Mouse (Mus musculus) adrenal gland, postnatal 4 days (tissue): ENCODE results near the gene Ugt1a9. TPM values are rescaled to one million over a fixed set of nuclear protein-coding genes. Genes with fewer than 3 reads are reported as not detected.
"Not testable (repeated sequence)": the region's sequence is repeated elsewhere in the genome, so short reads cannot be mapped to it uniquely, and the experiment has no call there.

Experiments used
- DNase-seq, 2 experiments: peaks; one replicate each; pipeline ENCODE4 v3.0.0; 2021 to 2022; ENCODE audit warnings: low spot score in 2 of 2, mixed read lengths in 2 of 2
- long read RNA-seq, 2 experiments: library from polyadenylated mRNA; stranded (forward); transcript quantifications; one replicate each; pipeline ENCODE4 v2.0.0; 2021
- total RNA-seq, 2 experiments: library from RNA; stranded (reverse); gene quantifications; 2 replicates each; pipeline ENCODE4 v1.2.3; 2021

Ugt1a9 gene
- total RNA-seq, result 1 to 10 TPM in 1 of 2 experiments, under 1 TPM in 1; 0.22 to 2.3 TPM
- long read RNA-seq, experiment 1, partial matches to known transcripts, result 4 of 4 reads
- long read RNA-seq, experiment 1, other reads (novel, unspliced or antisense), result 0 of 4 reads
- long read RNA-seq, experiment 2, result 0 reads

DNA sequence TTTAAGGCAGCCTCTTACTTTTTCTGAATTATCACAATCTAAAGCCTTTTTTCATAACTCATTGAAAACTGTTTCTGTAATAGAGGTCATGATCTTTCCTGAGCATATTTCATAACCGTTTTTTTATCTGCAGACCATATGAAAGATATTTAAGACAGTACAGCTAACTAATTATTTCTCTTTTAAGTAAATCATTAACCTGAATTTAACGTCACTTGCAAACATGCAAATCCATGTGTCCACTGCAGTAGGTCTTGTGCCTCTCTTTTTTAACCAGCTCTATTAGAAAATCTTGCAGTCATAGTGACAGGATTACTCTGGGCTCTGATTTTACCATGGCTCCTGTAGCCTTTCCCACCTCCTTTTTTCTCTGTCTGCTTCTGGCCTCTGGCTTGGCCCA, at the start of gene Ugt1a9:
Gene Ugt1a9 (plus strand): TSS at position 306 of the 400 bp plus-strand sequence.
- DNase-seq, result no peak

GRCm38 (mm10) chr1:88025244-88025643, 45.4 kb upstream of the Ugt1a9 start:
- not testable (repeated sequence) for DNase-seq

DNA sequence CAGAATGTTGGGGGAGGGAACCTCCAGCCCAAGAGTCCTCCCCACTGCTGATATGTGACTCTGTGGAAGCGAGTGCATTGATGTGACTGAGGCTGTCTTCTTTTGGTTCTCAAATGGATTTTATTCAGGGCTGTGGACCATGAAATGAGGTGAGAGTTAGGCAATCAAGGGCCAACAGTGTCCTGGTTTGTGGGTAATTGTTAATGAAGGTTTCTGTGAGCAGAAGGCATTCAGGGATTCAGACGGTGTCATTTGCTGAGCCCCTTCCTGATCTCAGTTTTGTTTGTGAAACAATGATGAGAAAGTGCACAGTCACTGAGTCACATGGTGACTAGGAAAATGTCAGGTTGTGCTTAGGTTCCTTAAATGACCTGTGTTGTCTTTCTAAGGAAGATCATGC, 27.6 kb upstream of the Ugt1a9 start:
- not testable (repeated sequence) for DNase-seq

GRCm38 (mm10) chr1:88044832-88045437, 25.7 kb upstream of the Ugt1a9 start:
- DNase-seq, result not testable (repeated sequence)

DNA sequence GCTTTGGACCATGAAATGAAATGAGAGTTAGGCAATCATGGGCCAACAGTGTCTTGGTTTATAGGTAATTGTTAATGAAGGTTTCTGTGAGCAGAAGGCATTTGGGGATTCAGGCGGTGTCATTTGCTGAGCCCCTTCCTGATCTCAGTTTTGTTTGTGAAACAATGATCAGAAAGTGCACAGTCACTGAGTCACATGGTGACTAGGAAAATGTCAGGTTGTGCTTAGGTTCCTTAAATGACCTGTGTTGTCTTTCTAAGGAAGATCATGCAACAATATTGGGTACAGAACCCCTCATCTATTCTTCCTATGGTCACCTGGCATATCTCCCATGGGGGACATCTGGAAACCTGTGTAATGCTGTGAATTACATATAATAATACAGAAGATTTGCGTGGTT, 23.2 kb upstream of the Ugt1a9 start:
- DNase-seq, result not testable (repeated sequence)

GRCm38 (mm10) chr1:88055088-88055487, 15.5 kb upstream of the Ugt1a9 start, which contains the start of gene Ugt1a10:
TSS of gene Ugt1a10 (plus strand) at chr1:88055388.
- DNase-seq, result no peak

DNA sequence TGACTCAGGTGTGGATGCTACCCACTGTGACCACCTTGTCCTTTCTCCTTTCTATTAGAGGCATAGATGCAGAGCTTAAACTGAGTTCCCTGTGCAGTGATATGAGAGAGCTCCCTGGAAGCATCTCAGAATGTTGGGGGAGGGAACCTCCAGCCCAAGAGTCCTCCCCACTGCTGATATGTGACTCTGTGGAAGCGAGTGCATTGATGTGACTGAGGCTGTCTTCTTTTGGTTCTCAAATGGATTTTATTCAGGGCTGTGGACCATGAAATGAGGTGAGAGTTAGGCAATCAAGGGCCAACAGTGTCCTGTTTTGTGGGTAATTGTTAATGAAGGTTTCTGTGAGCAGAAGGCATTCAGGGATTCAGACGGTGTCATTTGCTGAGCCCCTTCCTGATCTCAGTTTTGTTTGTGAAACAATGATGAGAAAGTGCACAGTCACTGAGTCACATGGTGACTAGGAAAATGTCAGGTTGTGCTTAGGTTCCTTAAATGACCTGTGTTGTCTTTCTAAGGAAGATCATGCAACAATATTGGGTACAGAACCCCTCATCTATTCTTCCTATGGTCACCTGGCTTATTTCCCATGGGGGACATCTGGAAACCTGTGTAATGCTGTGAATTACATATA, 4.0 kb upstream of the Ugt1a9 start:
- DNase-seq, result not testable (repeated sequence)

DNA sequence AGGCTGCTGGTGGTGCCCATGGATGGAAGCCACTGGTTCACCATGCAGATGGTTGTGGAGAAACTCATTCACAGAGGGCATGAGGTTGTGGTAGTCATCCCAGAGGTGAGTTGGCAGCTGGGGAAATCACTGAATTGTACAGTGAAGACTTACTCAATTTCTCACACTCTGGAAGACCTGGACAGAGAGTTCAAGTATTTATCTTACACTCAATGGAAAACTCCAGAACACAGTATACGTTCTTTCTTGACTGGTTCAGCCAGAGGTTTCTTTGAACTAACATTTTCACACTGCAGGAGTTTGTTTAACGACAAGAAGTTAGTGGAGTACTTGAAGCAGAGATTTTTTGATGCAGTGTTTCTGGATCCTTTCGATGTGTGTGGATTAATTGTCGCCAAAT, 302 bp downstream of the Ugt1a9 start:
- no peak for DNase-seq

GRCm38 (mm10) chr1:88074471-88074870, 3.9 kb downstream of the Ugt1a9 start:
- no peak for DNase-seq

GRCm38 (mm10) chr1:88077128-88077527, 6.5 kb downstream of the Ugt1a9 start:
- DNase-seq, result no peak

- no peak for DNase-seq
Measured at GRCm38 (mm10) chr1:88081670-88082069, 11.1 kb downstream of the Ugt1a9 start.

DNA sequence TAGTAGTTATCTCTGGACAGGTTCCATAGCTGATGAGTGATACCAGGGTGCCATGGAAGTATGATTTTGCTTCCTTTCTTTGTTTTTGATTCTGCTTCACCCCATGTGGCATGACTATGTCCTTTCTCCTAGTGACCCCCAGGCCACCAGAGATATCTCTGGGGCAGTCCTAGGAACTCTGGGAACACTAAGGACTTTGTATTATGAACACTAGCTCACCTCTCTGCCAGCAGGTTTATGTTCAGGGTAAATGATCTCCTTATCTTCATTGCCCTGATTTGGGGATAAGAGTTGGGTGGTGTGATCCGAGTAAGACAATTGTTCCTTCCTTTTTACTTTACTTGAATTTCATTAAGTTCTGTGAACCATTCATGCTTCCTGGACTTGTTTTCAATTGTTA, 15.5 kb downstream of the Ugt1a9 start:
- DNase-seq, result no peak

DNA sequence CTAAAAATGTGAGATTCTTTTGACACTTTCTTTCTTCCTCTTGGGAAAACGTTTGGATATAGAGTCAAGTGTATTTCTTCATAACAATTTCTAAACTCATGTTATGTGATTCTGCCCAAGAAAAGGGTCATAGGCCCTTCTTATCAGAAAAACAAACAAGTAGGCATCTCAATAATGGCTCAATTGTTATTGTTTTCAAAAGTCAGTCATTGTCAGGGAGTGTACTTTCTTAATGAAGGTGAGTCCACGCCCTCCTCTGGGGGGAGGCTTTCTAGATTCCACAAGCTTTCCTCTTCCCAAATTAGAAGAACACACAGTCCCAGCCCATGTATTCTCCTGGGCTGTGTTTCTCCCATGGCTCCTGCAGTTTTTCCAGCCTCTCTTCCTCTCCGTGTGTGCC, 16.9 kb downstream of the Ugt1a9 start, which contains the start of gene Ugt1a8:
Gene Ugt1a8 (plus strand): TSS at position 301 of the 400 bp plus-strand sequence.
- DNase-seq, result no peak

DNA sequence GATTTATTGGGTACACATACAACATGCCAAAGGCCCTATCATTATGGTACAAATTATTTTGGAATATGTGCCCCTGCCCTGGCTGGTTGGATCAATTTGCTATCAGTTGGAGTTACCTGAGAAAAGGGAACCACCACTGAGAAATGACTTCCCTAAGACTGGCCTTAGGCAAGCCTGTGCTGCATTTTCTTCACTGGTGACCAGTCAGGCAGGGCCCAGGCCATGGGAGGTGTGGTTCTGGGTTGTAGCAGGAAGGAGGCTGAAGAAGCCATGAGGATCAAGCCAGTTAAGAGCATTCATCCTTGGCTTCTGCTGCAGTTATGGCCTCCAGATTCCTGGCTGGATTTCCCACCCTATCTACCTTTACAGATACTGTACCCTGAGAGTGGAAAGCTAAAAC, 21.7 kb downstream of the Ugt1a9 start:
- no peak for DNase-seq

DNA sequence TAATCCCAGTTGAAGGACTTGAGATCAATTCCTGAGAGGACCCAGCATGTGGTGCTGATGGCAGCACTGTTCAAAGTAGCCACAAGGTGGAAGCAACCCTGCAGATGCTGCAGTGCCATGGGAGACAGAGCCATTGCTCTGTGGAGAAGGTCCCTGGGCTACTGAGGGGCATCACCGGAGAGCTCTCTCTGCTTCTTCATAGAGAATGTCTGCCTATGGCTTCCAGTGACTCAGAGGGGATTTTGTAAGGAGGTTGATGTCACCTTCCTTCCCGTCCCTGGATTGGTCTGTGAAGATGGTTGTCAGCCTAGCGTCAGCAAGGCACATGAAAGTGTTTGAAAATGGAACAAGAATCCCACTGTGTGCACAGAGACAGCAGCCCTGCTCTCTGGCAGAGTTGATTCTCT, 23.7 kb downstream of the Ugt1a9 start:
- DNase-seq, result not testable (repeated sequence)

DNA sequence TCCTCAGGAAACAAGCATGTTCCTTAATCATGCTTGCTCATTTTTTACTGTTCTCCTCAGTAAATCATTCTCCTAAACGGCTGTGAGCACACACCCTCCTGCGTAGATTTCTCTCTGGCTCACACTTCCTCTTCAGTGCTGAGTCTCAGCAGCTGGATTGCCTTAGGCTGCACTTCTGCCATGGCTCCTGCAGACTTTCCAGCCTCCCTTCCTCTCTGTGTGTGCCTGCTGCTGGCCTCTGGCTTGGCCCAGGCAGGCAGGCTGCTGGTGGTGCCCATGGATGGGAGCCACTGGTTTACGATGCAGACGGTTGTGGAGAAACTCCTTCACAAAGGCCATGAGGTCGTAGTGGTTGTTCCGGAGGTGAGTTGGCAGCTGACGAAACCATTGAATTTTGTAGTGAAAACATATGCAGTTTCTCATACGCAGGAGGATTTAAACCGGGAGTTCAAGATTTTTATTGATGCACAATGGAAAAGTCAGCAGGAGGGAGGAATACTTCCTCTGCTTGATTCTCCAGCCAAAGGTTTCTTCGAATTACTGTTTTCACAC, 24.4 kb downstream of the Ugt1a9 start, which contains the start of gene Ugt1a7c:
Gene Ugt1a7c (plus strand): TSS at position 122 of the 552 bp plus-strand sequence.
- no peak for DNase-seq

GRCm38 (mm10) chr1:88098546-88098945, 27.9 kb downstream of the Ugt1a9 start:
- DNase-seq, result not testable (repeated sequence)

DNA sequence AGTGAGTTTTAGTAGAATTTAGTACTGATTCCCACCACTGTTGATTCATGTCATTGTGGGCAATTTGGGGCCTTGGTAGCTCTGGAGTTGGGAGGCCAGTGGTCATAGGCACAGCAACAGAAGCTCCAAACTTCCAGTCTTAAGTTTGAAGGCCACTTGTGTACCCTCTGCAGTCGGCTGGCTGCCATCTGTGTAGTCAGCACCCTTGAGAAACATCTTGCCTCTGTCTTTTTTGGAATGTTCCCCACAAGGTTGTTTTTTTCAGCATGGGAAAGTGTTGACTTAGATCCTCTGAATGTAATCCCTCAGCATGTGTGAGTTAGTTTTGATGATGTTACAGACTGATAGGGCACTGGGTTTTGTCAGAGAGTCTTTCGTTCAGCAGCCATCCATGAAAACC, 29.1 kb downstream of the Ugt1a9 start:
- not testable (repeated sequence) for DNase-seq

GRCm38 (mm10) chr1:88103019-88103418, 32.4 kb downstream of the Ugt1a9 start, which contains the start of gene Ugt1a6b:
TSS of gene Ugt1a6b (plus strand) at chr1:88103252.
- DNase-seq, result not testable (repeated sequence)

- DNase-seq, result not testable (repeated sequence)
Measured at GRCm38 (mm10) chr1:88103697-88104468, 33.3 kb downstream of the Ugt1a9 start.
